Mouse (Mus musculus): Measurements from ENCODE around the gene Glud1. TPM values are rescaled to one million over a fixed set of nuclear protein-coding genes. Genes with fewer than 3 reads are reported as not detected.
"Not testable (repeated sequence)": the region's sequence is repeated elsewhere in the genome, so short reads cannot be mapped to it uniquely, and the experiment has no call there.

Gene Glud1
- total RNA-seq, 2 experiments from 2014 or later: 130 to 141 TPM

GRCm38 (mm10) chr14:34347084-34347483 is 36.6 kb downstream of the Glud1 start:
- DNase-seq: no peak
- intact Hi-C loops (cut with DNase I): no loop called here

GRCm38 (mm10) chr14:34348301-34348700 is 37.8 kb downstream of the Glud1 start:
- intact Hi-C loops (cut with DNase I): no loop called here
- no peak for DNase-seq

- DNase-seq: no peak
- intact Hi-C loops (cut with DNase I): no loop called here
Observed at GRCm38 (mm10) chr14:34349007-34349406, 38.5 kb downstream of the Glud1 start.

GRCm38 (mm10) chr14:34351660-34352059 is 41.1 kb downstream of the Glud1 start:
- intact Hi-C loops (cut with DNase I): no loop called here
- no peak for DNase-seq

GRCm38 (mm10) chr14:34352523-34352922 is 42.0 kb downstream of the Glud1 start:
- intact Hi-C loops (cut with DNase I): no loop called here
- no peak for DNase-seq

GRCm38 (mm10) chr14:34353326-34353725 is 42.8 kb downstream of the Glud1 start:
- intact Hi-C loops (cut with DNase I): no loop called here
- no peak for DNase-seq

- DNase-seq: no peak
- intact Hi-C loops (cut with DNase I): no loop called here
Observed at GRCm38 (mm10) chr14:34354456-34354855, 43.9 kb downstream of the Glud1 start.

- DNase-seq: no peak
- intact Hi-C loops (cut with DNase I): loop anchor here (5.0 kb wide), 1 partner anchor 42 kb away; no protein-coding TSS in a partner anchor
Observed at GRCm38 (mm10) chr14:34355301-34355700, 44.8 kb downstream of the Glud1 start, which contains the start of gene Fam25c. Gene Fam25c, minus strand, starts transcription at chr14:34355433.

- intact Hi-C loops (cut with DNase I): loop anchor here (5.0 kb wide), 1 partner anchor 39 kb away; no protein-coding TSS in a partner anchor
- no peak for DNase-seq
Observed at GRCm38 (mm10) chr14:34357671-34358455, 47.3 kb downstream of the Glud1 start.

GRCm38 (mm10) chr14:34359676-34360244 is 49.2 kb downstream of the Glud1 start:
- no peak for DNase-seq
- intact Hi-C loops (cut with DNase I): loop anchor here (5.0 to 10.0 kb wide), 2 partner anchors 38 to 405 kb away; partner anchors contain the start of gene Rbp3

GRCm38 (mm10) chr14:34360251-34360650 is 49.7 kb downstream of the Glud1 start:
- DNase-seq: no peak
- intact Hi-C loops (cut with DNase I): loop anchor here (10.0 kb wide), 1 partner anchor 405 kb away; the partner anchor contains the start of gene Rbp3

- intact Hi-C loops (cut with DNase I): loop anchor here (2.0 to 10.0 kb wide), 3 partner anchors 51 to 407 kb away; partner anchors contain the start of genes Glud1, Rbp3 and Shld2
- DNase-seq: no peak
Observed at GRCm38 (mm10) chr14:34362135-34362534, 51.6 kb downstream of the Glud1 start.

GRCm38 (mm10) chr14:34362726-34363445 is 52.4 kb downstream of the Glud1 start:
- intact Hi-C loops (cut with DNase I): loop anchor here (1.0 to 10.0 kb wide), 4 partner anchors 52 to 408 kb away; partner anchors contain the start of genes Glud1, Rbp3 and Shld2

GRCm38 (mm10) chr14:34363490-34364253 is 53.1 kb downstream of the Glud1 start:
- intact Hi-C loops (cut with DNase I): loop anchor here (1.0 to 10.0 kb wide), 4 partner anchors 53 to 409 kb away; partner anchors contain the start of genes Glud1, Rbp3 and Shld2
- peak; percentile 74 to 76 for DNase-seq

More at GRCm38 (mm10) chr14:34362726-34363445, 52.4 kb downstream of the Glud1 start:
- peak; percentile 73 to 76 for DNase-seq

- intact Hi-C loops (cut with DNase I): loop anchor here (10.0 kb wide), 1 partner anchor 410 kb away; the partner anchor contains the start of gene Rbp3
- not testable (repeated sequence) for DNase-seq
Observed at GRCm38 (mm10) chr14:34364254-34365146, 54.0 kb downstream of the Glud1 start.

- intact Hi-C loops (cut with DNase I): loop anchor here (10.0 kb wide), 1 partner anchor 410 kb away; the partner anchor contains the start of gene Rbp3
- DNase-seq: no peak
Observed at GRCm38 (mm10) chr14:34365147-34365507, 54.6 kb downstream of the Glud1 start.

- intact Hi-C loops (cut with DNase I): loop anchor here (2.0 to 5.0 kb wide), 2 partner anchors 177 to 201 kb away; no protein-coding TSS in a partner anchor
- no peak for DNase-seq
Observed at GRCm38 (mm10) chr14:34370203-34370602, 59.7 kb downstream of the Glud1 start.

- DNase-seq: no peak
- intact Hi-C loops (cut with DNase I): loop anchor here (2.0 to 5.0 kb wide), 2 partner anchors 176 to 200 kb away; no protein-coding TSS in a partner anchor
Observed at GRCm38 (mm10) chr14:34370921-34371320, 60.4 kb downstream of the Glud1 start.

- intact Hi-C loops (cut with DNase I): loop anchor here (1.0 to 5.0 kb wide), 3 partner anchors 30 to 199 kb away; no protein-coding TSS in a partner anchor
- no peak for DNase-seq
Observed at GRCm38 (mm10) chr14:34371763-34372162, 61.2 kb downstream of the Glud1 start.

Measured in heart, postnatal 10 days (tissue).